Mouse (Mus musculus): Measurements from ENCODE around the gene Acvr1b. TPM values are rescaled to one million over a fixed set of nuclear protein-coding genes. Genes with fewer than 3 reads are reported as not detected.

Gene Acvr1b
- polyA plus RNA-seq, 1 experiment from 2014 or later = 6.6 TPM

GRCm38 (mm10) chr15:101190762-101191150 is 16.9 kb downstream of the Acvr1b start:
- Histone ChIP-seq H3K9me3 (ENCODE audit: low read length) (no peaks in the 10 kb centered on the region), H3K4me3 (ENCODE audit: low read depth, low read length) (no peak overlapping the region), H3K27me3 (replicated peaks; ENCODE audit: insufficient read depth, low read length) (no peaks in the 10 kb centered on the region), H3K4me1 (ENCODE audit: insufficient read depth, low read depth, low read length) (peaks cover 20% of the 10 kb centered on the region; the same call in 1 of the 2 replicates), H3K27ac (ENCODE audit: low read length) (0 out of 2 replicates have a peak overlapping the region, but pooled peaks have one; percentile 77), H3K36me3 (ENCODE audit: insufficient read depth, low read length) (peaks cover 8% of the 10 kb centered on the region; the same call in 1 of the 2 replicates), H3K4me2 (replicated peaks; ENCODE audit: low read depth, low read length) (no peak overlapping the region), H3K9ac (replicated peaks; ENCODE audit: low read depth) (no peak overlapping the region)
- DNase-seq (ENCODE audit: low spot score) (peak; percentile 62), ATAC-seq (peak; percentile 8; the same call in 1 of the 2 replicates)
- WGBS = 37% methylated on average over 5 of the region's 5 CpGs
- no peak for TF ChIP-seq CTCF (IDR thresholded peaks at IDR 0.05)
- no peak for TF ChIP-seq EP300 (IDR thresholded peaks at IDR 0.05)

GRCm38 (mm10) chr15:101191459-101192259 is 17.8 kb downstream of the Acvr1b start:
- Histone ChIP-seq H3K9ac (replicated peaks; ENCODE audit: low read depth) (no peak overlapping the region), H3K9me3 (ENCODE audit: low read length) (no peaks in the 10 kb centered on the region), H3K27ac (ENCODE audit: low read length) (peak overlapping the region; percentile 77), H3K4me2 (replicated peaks; ENCODE audit: low read depth, low read length) (no peak overlapping the region), H3K27me3 (replicated peaks; ENCODE audit: insufficient read depth, low read length) (no peaks in the 10 kb centered on the region), H3K36me3 (ENCODE audit: insufficient read depth, low read length) (peaks cover 13% of the 10 kb centered on the region; the same call in 1 of the 2 replicates), H3K4me3 (ENCODE audit: low read depth, low read length) (no peak overlapping the region), H3K4me1 (ENCODE audit: insufficient read depth, low read depth, low read length) (peaks cover 20% of the 10 kb centered on the region; the same call in 1 of the 2 replicates)
- DNase-seq (ENCODE audit: low spot score) (peak; percentile 90), ATAC-seq (peak; percentile 78)
- TF ChIP-seq CTCF (IDR thresholded peaks at IDR 0.05) (no peak), EP300 (IDR thresholded peaks at IDR 0.05) (no peak)
- 32% methylated on average over 13 of the region's 13 CpGs for WGBS

DNA sequence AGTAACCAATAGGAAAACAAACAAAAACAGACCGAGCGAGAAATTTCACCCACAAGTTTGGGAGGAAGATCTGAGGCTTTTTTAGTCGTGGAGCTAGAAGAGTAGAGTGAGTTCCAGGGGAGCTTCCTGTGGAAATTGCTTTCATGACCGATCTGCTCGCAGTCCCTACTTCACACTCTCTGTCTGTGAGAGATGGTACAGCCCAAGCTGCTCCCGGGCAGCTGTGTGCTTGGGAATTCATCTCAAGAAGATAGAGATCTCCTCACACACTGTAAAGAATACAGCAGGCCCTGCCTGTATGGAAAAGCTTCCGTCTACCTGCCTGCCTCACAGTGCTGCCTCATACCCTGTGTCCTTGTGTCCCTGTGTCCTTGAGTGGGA is 18.4 kb downstream of the Acvr1b start:
- H3K27me3 ChIP-seq (replicated peaks; ENCODE audit: insufficient read depth, low read length) = no peaks in the 10 kb centered on the region
- H3K9me3 ChIP-seq (ENCODE audit: low read length) = no peaks in the 10 kb centered on the region
- no peak overlapping the region for H3K9ac ChIP-seq (replicated peaks; ENCODE audit: low read depth)
- no peak for TF ChIP-seq CTCF (IDR thresholded peaks at IDR 0.05)
- TF ChIP-seq EP300 (IDR thresholded peaks at IDR 0.05) = no peak
- 38% methylated on average over 7 of the region's 7 CpGs for WGBS
- no peak overlapping the region for H3K27ac ChIP-seq (ENCODE audit: low read length)
- peaks cover 13% of the 10 kb centered on the region; the same call in 1 of the 2 replicates for H3K36me3 ChIP-seq (ENCODE audit: insufficient read depth, low read length)
- peaks cover 20% of the 10 kb centered on the region; the same call in 1 of the 2 replicates for H3K4me1 ChIP-seq (ENCODE audit: insufficient read depth, low read depth, low read length)
- DNase-seq (ENCODE audit: low spot score) (no peak), ATAC-seq (no peak)
- H3K4me3 ChIP-seq (ENCODE audit: low read depth, low read length) = no peak overlapping the region
- H3K4me2 ChIP-seq (replicated peaks; ENCODE audit: low read depth, low read length) = no peak overlapping the region

DNA sequence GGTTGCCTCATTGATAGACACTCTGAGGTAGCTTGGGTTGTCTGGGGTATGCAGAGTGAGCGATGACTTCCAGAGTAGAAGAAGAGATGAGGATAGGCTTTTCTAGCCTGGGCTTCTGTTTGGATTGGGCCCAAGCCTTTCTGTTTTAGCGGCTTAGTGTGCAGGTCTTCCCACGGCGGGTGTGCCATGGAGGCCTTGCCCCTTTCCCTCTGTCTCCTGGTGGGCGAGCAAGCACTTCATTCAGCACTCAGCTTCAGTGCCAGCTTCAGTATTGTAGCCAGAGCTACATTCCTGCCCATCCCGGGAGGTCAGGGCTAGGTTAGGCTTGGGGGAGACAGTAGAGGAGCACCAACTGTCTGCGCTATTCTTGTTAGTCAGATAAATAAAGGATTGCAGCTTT is 18.8 kb downstream of the Acvr1b start:
- TF ChIP-seq CTCF (IDR thresholded peaks at IDR 0.05) = no peak
- no peak for TF ChIP-seq EP300 (IDR thresholded peaks at IDR 0.05)
- Histone ChIP-seq H3K4me3 (ENCODE audit: low read depth, low read length) (no peak overlapping the region), H3K9me3 (ENCODE audit: low read length) (no peaks in the 10 kb centered on the region), H3K4me2 (replicated peaks; ENCODE audit: low read depth, low read length) (no peak overlapping the region), H3K9ac (replicated peaks; ENCODE audit: low read depth) (no peak overlapping the region), H3K4me1 (ENCODE audit: insufficient read depth, low read depth, low read length) (peaks cover 20% of the 10 kb centered on the region; the same call in 1 of the 2 replicates), H3K27ac (ENCODE audit: low read length) (no peak overlapping the region), H3K36me3 (ENCODE audit: insufficient read depth, low read length) (peaks cover 13% of the 10 kb centered on the region; the same call in 1 of the 2 replicates), H3K27me3 (replicated peaks; ENCODE audit: insufficient read depth, low read length) (no peaks in the 10 kb centered on the region)
- 60% methylated on average over 7 of the region's 7 CpGs for WGBS
- no peak for DNase-seq (ENCODE audit: low spot score)
- ATAC-seq = no peak

DNA sequence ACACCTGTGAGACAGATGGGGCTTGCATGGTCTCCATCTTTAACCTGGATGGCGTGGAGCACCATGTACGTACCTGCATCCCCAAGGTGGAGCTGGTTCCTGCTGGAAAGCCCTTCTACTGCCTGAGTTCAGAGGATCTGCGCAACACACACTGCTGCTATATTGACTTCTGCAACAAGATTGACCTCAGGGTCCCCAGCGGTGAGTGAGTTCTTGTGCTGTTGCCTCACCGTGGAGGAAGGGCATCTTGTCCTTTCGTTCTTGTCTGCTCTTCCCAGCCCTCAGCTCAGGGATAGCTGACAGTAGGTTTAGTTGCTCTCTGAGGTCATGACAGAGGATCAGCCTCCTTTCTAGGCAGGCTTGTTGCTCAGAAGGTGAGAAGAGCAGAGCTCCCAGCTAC is 20.1 kb downstream of the Acvr1b start:
- H3K36me3 ChIP-seq (ENCODE audit: insufficient read depth, low read length) = peaks cover 15% of the 10 kb centered on the region; the same call in 1 of the 2 replicates
- no peak overlapping the region for H3K27ac ChIP-seq (ENCODE audit: low read length)
- H3K9me3 ChIP-seq (ENCODE audit: low read length) = no peaks in the 10 kb centered on the region
- no peaks in the 10 kb centered on the region for H3K27me3 ChIP-seq (replicated peaks; ENCODE audit: insufficient read depth, low read length)
- no peak for ATAC-seq
- no peak overlapping the region for H3K9ac ChIP-seq (replicated peaks; ENCODE audit: low read depth)
- H3K4me3 ChIP-seq (ENCODE audit: low read depth, low read length) = no peak overlapping the region
- WGBS = 81% methylated on average over 6 of the region's 6 CpGs
- no peak overlapping the region for H3K4me2 ChIP-seq (replicated peaks; ENCODE audit: low read depth, low read length)
- no peak for TF ChIP-seq CTCF (IDR thresholded peaks at IDR 0.05)
- no peak for TF ChIP-seq EP300 (IDR thresholded peaks at IDR 0.05)
- DNase-seq (ENCODE audit: low spot score) = no peak
- peaks cover 20% of the 10 kb centered on the region; the same call in 1 of the 2 replicates for H3K4me1 ChIP-seq (ENCODE audit: insufficient read depth, low read depth, low read length)

- TF ChIP-seq EP300 (IDR thresholded peaks at IDR 0.05) (no peak), CTCF (IDR thresholded peaks at IDR 0.05) (no peak)
- Histone ChIP-seq H3K27ac (ENCODE audit: low read length) (no peak overlapping the region), H3K36me3 (ENCODE audit: insufficient read depth, low read length) (peaks cover 19% of the 10 kb centered on the region; the same call in 1 of the 2 replicates), H3K4me3 (ENCODE audit: low read depth, low read length) (no peak overlapping the region), H3K4me1 (ENCODE audit: insufficient read depth, low read depth, low read length) (peaks cover 20% of the 10 kb centered on the region; the same call in 1 of the 2 replicates), H3K27me3 (replicated peaks; ENCODE audit: insufficient read depth, low read length) (no peaks in the 10 kb centered on the region), H3K9me3 (ENCODE audit: low read length) (no peaks in the 10 kb centered on the region), H3K9ac (replicated peaks; ENCODE audit: low read depth) (no peak overlapping the region), H3K4me2 (replicated peaks; ENCODE audit: low read depth, low read length) (no peak overlapping the region)
- DNase-seq (ENCODE audit: low spot score) = no peak
- ATAC-seq = no peak
- WGBS = 70% methylated on average over 16 of the region's 16 CpGs
These were observed 21.3 kb downstream of the Acvr1b start for GRCm38 (mm10) chr15:101194951-101195823.

All from lung, postnatal 0 days (tissue).